Comparison of ENCODE assay signal across 20 mouse cellular contexts in genomic region chr11:113417948-113418347, GRCm38 (mm10).
A peak's percentile ranks its signal among the peaks of the same experiment; 100 is the strongest.
DNase-seq lines count a peak whose midpoint lies in the region; ATAC-seq and TF ChIP-seq lines count a peak whose summit lies in the region.
"Had no signal": no experiment of that assay in that cellular context is flagged by ENCODE, and none has a peak within 500 bp of the region (broad histone marks: within the 10 kb centered on the region; RNA-seq: fewer than 3 reads in every experiment).

No protein-coding gene starts in this region.

- peak; percentile 16; the same call in 1 of the 2 replicates for TF ChIP-seq CTCF in hindbrain, postnatal 0 days (IDR thresholded peaks at IDR 0.05; ENCODE audit: low read depth)
- TF ChIP-seq CTCF in thymus, adult 2 months (IDR thresholded peaks at IDR 0.05; ENCODE audit: borderline replicate concordance, control insufficient read depth, extremely low read depth, insufficient read depth, low read length, poor library complexity) = no peak
- TF ChIP-seq CTCF in stomach, postnatal 0 days (IDR thresholded peaks at IDR 0.05; ENCODE audit: low read depth) = peak; percentile 35

- no peak overlapping the region for H3K4me3 ChIP-seq in hindbrain, postnatal 0 days (ENCODE audit: low read length)
- no peak overlapping the region for H3K4me3 ChIP-seq in hindbrain, embryonic 12.5 days
- no peak overlapping the region for H3K4me3 ChIP-seq in thymus, adult 2 months (ENCODE audit: control insufficient read depth, insufficient read depth, low read length)
- no peak overlapping the region for H3K4me3 ChIP-seq in stomach, postnatal 0 days (ENCODE audit: low read depth, low read length)
- H3K4me3 ChIP-seq: liver, embryonic 13.5 days; midbrain, embryonic 13.5 days; neural tube, embryonic 12.5 days had no signal

- no peak for ATAC-seq in hindbrain, postnatal 0 days
- ATAC-seq in hindbrain, embryonic 12.5 days (ENCODE audit: low FRiP score) = no peak
- no peak for ATAC-seq in stomach, postnatal 0 days (ENCODE audit: low FRiP score, low TSS enrichment)
- no peak for ATAC-seq in erythroblast, adult 5-6 weeks (replicated peaks; ENCODE audit: low FRiP score, poor library complexity, severe bottlenecking)
- ATAC-seq: midbrain, embryonic 13.5 days had no signal

- H3K27me3 ChIP-seq in hindbrain, postnatal 0 days (ENCODE audit: insufficient read depth, low read length) = no peaks in the 10 kb centered on the region
- no peaks in the 10 kb centered on the region for H3K27me3 ChIP-seq in hindbrain, embryonic 12.5 days
- no peaks in the 10 kb centered on the region for H3K27me3 ChIP-seq in thymus, adult 2 months (ENCODE audit: control insufficient read depth, insufficient read depth, low read length)
- no peaks in the 10 kb centered on the region for H3K27me3 ChIP-seq in stomach, postnatal 0 days (ENCODE audit: control insufficient read depth, insufficient read depth, low read length)
- H3K27me3 ChIP-seq: liver, embryonic 13.5 days; neural tube, embryonic 12.5 days had no signal

- no peak overlapping the region for H3K9ac ChIP-seq in hindbrain, postnatal 0 days (replicated peaks; ENCODE audit: low read length)
- no peak overlapping the region for H3K9ac ChIP-seq in hindbrain, embryonic 12.5 days
- H3K9ac ChIP-seq in stomach, postnatal 0 days (ENCODE audit: low read length) = no peak overlapping the region
- H3K9ac ChIP-seq: hindbrain, embryonic 14.5 days; liver, embryonic 13.5 days; midbrain, embryonic 13.5 days; neural tube, embryonic 12.5 days had no signal

- no peak for TF ChIP-seq EP300 in stomach, postnatal 0 days (optimal IDR thresholded peaks at IDR 0.05)

- no peaks in the 10 kb centered on the region for H3K4me1 ChIP-seq in hindbrain, postnatal 0 days (ENCODE audit: insufficient read depth, low read length)
- 0 out of 2 replicates have a peak, but pooled peaks cover 5% of the 10 kb centered on the region for H3K4me1 ChIP-seq in hindbrain, embryonic 12.5 days
- H3K4me1 ChIP-seq in thymus, adult 2 months (replicated peaks; ENCODE audit: control insufficient read depth, insufficient read depth, low read length) = no peaks in the 10 kb centered on the region
- no peaks in the 10 kb centered on the region for H3K4me1 ChIP-seq in stomach, postnatal 0 days (replicated peaks; ENCODE audit: control insufficient read depth, insufficient read depth)
- H3K4me1 ChIP-seq: liver, embryonic 13.5 days; neural tube, embryonic 12.5 days had no signal

- WGBS in hindbrain, postnatal 0 days = 92% methylated on average over 4 of the region's 4 CpGs
- 89% methylated on average over 4 of the region's 4 CpGs for WGBS in hindbrain, embryonic 12.5 days
- 95% methylated on average over 4 of the region's 4 CpGs for WGBS in thymus, adult 2 months
- 83% methylated on average over 4 of the region's 4 CpGs for WGBS in stomach, postnatal 0 days

- H3K27ac ChIP-seq in hindbrain, postnatal 0 days = no peak overlapping the region
- H3K27ac ChIP-seq in hindbrain, embryonic 12.5 days = no peak overlapping the region
- H3K27ac ChIP-seq in thymus, adult 2 months (ENCODE audit: control insufficient read depth, insufficient read depth, low read length) = no peak overlapping the region
- H3K27ac ChIP-seq in stomach, postnatal 0 days (replicated peaks) = no peak overlapping the region
- H3K27ac ChIP-seq: liver, embryonic 13.5 days; neural tube, embryonic 12.5 days had no signal

- H3K36me3 ChIP-seq in hindbrain, postnatal 0 days (ENCODE audit: insufficient read depth, low read length) = no peaks in the 10 kb centered on the region
- no peaks in the 10 kb centered on the region for H3K36me3 ChIP-seq in hindbrain, embryonic 12.5 days
- no peaks in the 10 kb centered on the region for H3K36me3 ChIP-seq in thymus, adult 2 months (ENCODE audit: control insufficient read depth, insufficient read depth, low read length)
- no peaks in the 10 kb centered on the region for H3K36me3 ChIP-seq in stomach, postnatal 0 days (ENCODE audit: control insufficient read depth, insufficient read depth, low read length)
- H3K36me3 ChIP-seq: midbrain, embryonic 13.5 days; neural tube, embryonic 12.5 days had no signal

- H3K4me2 ChIP-seq in hindbrain, postnatal 0 days (ENCODE audit: low read depth, low read length) = no peak overlapping the region
- H3K4me2 ChIP-seq in hindbrain, embryonic 12.5 days (replicated peaks) = no peak overlapping the region
- H3K4me2 ChIP-seq in stomach, postnatal 0 days (replicated peaks; ENCODE audit: low read depth) = no peak overlapping the region
- H3K4me2 ChIP-seq: hindbrain, embryonic 14.5 days; liver, embryonic 13.5 days; midbrain, embryonic 13.5 days; neural tube, embryonic 12.5 days had no signal

- H3K9me3 ChIP-seq in hindbrain, postnatal 0 days (ENCODE audit: low read length) = no peaks in the 10 kb centered on the region
- no peaks in the 10 kb centered on the region for H3K9me3 ChIP-seq in hindbrain, embryonic 12.5 days (replicated peaks)
- no peaks in the 10 kb centered on the region for H3K9me3 ChIP-seq in stomach, postnatal 0 days (ENCODE audit: control insufficient read depth, low read length)
- H3K9me3 ChIP-seq: liver, embryonic 13.5 days; midbrain, embryonic 13.5 days; neural tube, embryonic 12.5 days had no signal

- no peak for TF ChIP-seq POLR2A in thymus, adult 2 months (IDR thresholded peaks at IDR 0.05; ENCODE audit: control insufficient read depth, extremely low read depth, insufficient read depth, low read length, poor library complexity)

- no peak for DNase-seq in hindbrain, postnatal 0 days (ENCODE audit: low spot score)
- DNase-seq in thymus, adult 2 months = peak; percentile 9
- no peak for DNase-seq in thymus, adult 18-20 months
- peak; percentile 35 for DNase-seq in ZHBTc4 (ENCODE audit: low read depth, low spot score)
- DNase-seq in stomach, postnatal 0 days (ENCODE audit: low spot score) = no peak
- DNase-seq in cerebellum, adult 9-11 months = no peak
- DNase-seq: cerebellum, adult 8-10 months; embryo, embryonic 11 days; gastrocnemius, postnatal 10 days; heart, postnatal 10 days; kidney, adult 2 months; left cerebral cortex, postnatal 4 days; liver, embryonic 13.5 days; lung, postnatal 36 days; right cerebral cortex, postnatal 4 days had no signal

Comparison
In these comparisons a context has a peak if more than half of its experiments do, and no peak if none do; other contexts are left out.
1. DNase-seq: peak in thymus, adult 2 months (single experiment) and ZHBTc4 (single experiment); none in hindbrain, postnatal 0 days (single experiment), thymus, adult 18-20 months (0 of 2), stomach, postnatal 0 days (single experiment) and cerebellum, adult 9-11 months (single experiment).